Mouse (Mus musculus): ENCODE data around the gene Boc. TPM values are rescaled to one million over a fixed set of nuclear protein-coding genes. Genes with fewer than 3 reads are reported as not detected.
"Not testable (repeated sequence)": the region's sequence is repeated elsewhere in the genome, so short reads cannot be mapped to it uniquely, and the experiment has no call there.

Gene Boc
- polyA plus RNA-seq, 1 experiment from 2014 or later: 34.3 TPM

GRCm38 (mm10) chr16:44481599-44482593 is 76.8 kb downstream of the Boc start:
- H3K4me2 ChIP-seq (replicated peaks): no peak overlapping the region
- ATAC-seq (ENCODE audit: low FRiP score, low read depth): 0 out of 2 replicates have a peak, but pooled peaks have one; percentile 13
- no peak overlapping the region for H3K4me3 ChIP-seq
- H3K27me3 ChIP-seq (replicated peaks): no peaks in the 10 kb centered on the region
- no peak overlapping the region for H3K27ac ChIP-seq
- H3K4me1 ChIP-seq: peaks cover 4% of the 10 kb centered on the region
- peaks cover 12% of the 10 kb centered on the region; the same call in 1 of the 2 replicates for H3K36me3 ChIP-seq
- no peak overlapping the region for H3K9ac ChIP-seq
- 49% methylated on average over 28 of the region's 28 CpGs for WGBS
- no peaks in the 10 kb centered on the region for H3K9me3 ChIP-seq

- Histone ChIP-seq H3K4me3 (no peak overlapping the region), H3K27ac (no peak overlapping the region), H3K36me3 (peaks cover 4% of the 10 kb centered on the region; the same call in 1 of the 2 replicates), H3K27me3 (replicated peaks) (no peaks in the 10 kb centered on the region), H3K9me3 (no peaks in the 10 kb centered on the region), H3K4me1 (peaks cover 4% of the 10 kb centered on the region), H3K9ac (no peak overlapping the region), H3K4me2 (replicated peaks) (no peak overlapping the region)
- ATAC-seq (ENCODE audit: low FRiP score, low read depth): no peak
- WGBS: 78% methylated on average over 7 of the region's 7 CpGs
Measured at GRCm38 (mm10) chr16:44480616-44481015, 78.1 kb downstream of the Boc start.

GRCm38 (mm10) chr16:44479852-44480251 is 78.8 kb downstream of the Boc start:
- H3K4me3 ChIP-seq: no peak overlapping the region
- H3K4me1 ChIP-seq: peaks cover 4% of the 10 kb centered on the region
- H3K27me3 ChIP-seq (replicated peaks): no peaks in the 10 kb centered on the region
- peaks cover 4% of the 10 kb centered on the region; the same call in 1 of the 2 replicates for H3K36me3 ChIP-seq
- 94% methylated on average over 14 of the region's 14 CpGs for WGBS
- H3K27ac ChIP-seq: no peak overlapping the region
- no peak overlapping the region for H3K4me2 ChIP-seq (replicated peaks)
- no peaks in the 10 kb centered on the region for H3K9me3 ChIP-seq
- H3K9ac ChIP-seq: no peak overlapping the region
- ATAC-seq (ENCODE audit: low FRiP score, low read depth): no peak

GRCm38 (mm10) chr16:44478767-44479166 is 79.9 kb downstream of the Boc start:
- no peak for ATAC-seq (ENCODE audit: low FRiP score, low read depth)
- Histone ChIP-seq H3K27me3 (replicated peaks) (no peaks in the 10 kb centered on the region), H3K36me3 (peaks cover 4% of the 10 kb centered on the region; the same call in 1 of the 2 replicates), H3K4me1 (peaks cover 4% of the 10 kb centered on the region), H3K9me3 (no peaks in the 10 kb centered on the region), H3K9ac (no peak overlapping the region), H3K4me3 (no peak overlapping the region), H3K4me2 (replicated peaks) (no peak overlapping the region), H3K27ac (no peak overlapping the region)
- 46% methylated on average over 18 of the region's 18 CpGs for WGBS

GRCm38 (mm10) chr16:44475682-44476375 is 82.9 kb downstream of the Boc start:
- 88% methylated on average over 11 of the region's 11 CpGs for WGBS

GRCm38 (mm10) chr16:44475281-44475680 is 83.4 kb downstream of the Boc start:
- ATAC-seq (ENCODE audit: low FRiP score, low read depth): no peak
- Histone ChIP-seq H3K27me3 (replicated peaks) (no peaks in the 10 kb centered on the region), H3K36me3 (no peaks in the 10 kb centered on the region; the same call in 1 of the 2 replicates), H3K9ac (no peak overlapping the region), H3K4me3 (no peak overlapping the region), H3K9me3 (no peaks in the 10 kb centered on the region), H3K4me1 (no peaks in the 10 kb centered on the region), H3K27ac (no peak overlapping the region), H3K4me2 (replicated peaks) (no peak overlapping the region)
- 94% methylated on average over 14 of the region's 14 CpGs for WGBS

More at GRCm38 (mm10) chr16:44475682-44476375, 82.9 kb downstream of the Boc start:
- Histone ChIP-seq H3K4me2 (replicated peaks) (no peak overlapping the region), H3K27ac (no peak overlapping the region), H3K9me3 (no peaks in the 10 kb centered on the region), H3K36me3 (no peaks in the 10 kb centered on the region; the same call in 1 of the 2 replicates), H3K4me1 (no peaks in the 10 kb centered on the region), H3K4me3 (no peak overlapping the region), H3K27me3 (replicated peaks) (no peaks in the 10 kb centered on the region), H3K9ac (no peak overlapping the region)
- ATAC-seq (ENCODE audit: low FRiP score, low read depth): no peak

- H3K4me2 ChIP-seq (replicated peaks): no peak overlapping the region
- no peak overlapping the region for H3K4me3 ChIP-seq
- no peaks in the 10 kb centered on the region for H3K36me3 ChIP-seq
- ATAC-seq (ENCODE audit: low FRiP score, low read depth): no peak
- H3K9ac ChIP-seq: no peak overlapping the region
- no peaks in the 10 kb centered on the region for H3K4me1 ChIP-seq
- no peak overlapping the region for H3K27ac ChIP-seq
- no peaks in the 10 kb centered on the region for H3K9me3 ChIP-seq
- H3K27me3 ChIP-seq (replicated peaks): no peaks in the 10 kb centered on the region
- WGBS: 85% methylated on average over 5 of the region's 5 CpGs
Measured at GRCm38 (mm10) chr16:44460922-44461321, 97.8 kb downstream of the Boc start.

- 95% methylated on average over 2 of the region's 2 CpGs for WGBS
- no peaks in the 10 kb centered on the region for H3K36me3 ChIP-seq
Measured at GRCm38 (mm10) chr16:44458826-44459225, 99.9 kb downstream of the Boc start.

GRCm38 (mm10) chr16:44457858-44458257 is 100.8 kb downstream of the Boc start:
- no peak overlapping the region for H3K4me3 ChIP-seq
- no peak overlapping the region for H3K27ac ChIP-seq
- no peaks in the 10 kb centered on the region for H3K9me3 ChIP-seq
- WGBS: 93% methylated on average over 2 of the region's 2 CpGs
- H3K4me2 ChIP-seq (replicated peaks): no peak overlapping the region
- no peak for ATAC-seq (ENCODE audit: low FRiP score, low read depth)
- H3K4me1 ChIP-seq: no peaks in the 10 kb centered on the region
- no peaks in the 10 kb centered on the region for H3K27me3 ChIP-seq (replicated peaks)
- no peaks in the 10 kb centered on the region for H3K36me3 ChIP-seq
- H3K9ac ChIP-seq: no peak overlapping the region

More at GRCm38 (mm10) chr16:44458826-44459225, 99.9 kb downstream of the Boc start:
- Histone ChIP-seq H3K27me3 (replicated peaks) (no peaks in the 10 kb centered on the region), H3K4me1 (no peaks in the 10 kb centered on the region), H3K9me3 (no peaks in the 10 kb centered on the region), H3K27ac (no peak overlapping the region), H3K4me2 (replicated peaks) (no peak overlapping the region), H3K9ac (no peak overlapping the region), H3K4me3 (no peak overlapping the region)
- no peak for ATAC-seq (ENCODE audit: low FRiP score, low read depth)

GRCm38 (mm10) chr16:44441913-44442312 is 116.8 kb downstream of the Boc start:
- not testable (repeated sequence) for H3K9me3 ChIP-seq; H3K9ac ChIP-seq; H3K4me3 ChIP-seq; H3K36me3 ChIP-seq; H3K27me3 ChIP-seq (replicated peaks); H3K27ac ChIP-seq; ATAC-seq (ENCODE audit: low FRiP score, low read depth); H3K4me1 ChIP-seq; H3K4me2 ChIP-seq (replicated peaks)
- WGBS: 95% methylated on average over 15 of the region's 15 CpGs

- WGBS: 76% methylated on average over 4 of the region's 4 CpGs
- no peaks in the 10 kb centered on the region for H3K9me3 ChIP-seq
- no peak overlapping the region for H3K27ac ChIP-seq
- H3K4me2 ChIP-seq (replicated peaks): no peak overlapping the region
- H3K4me3 ChIP-seq: no peak overlapping the region
- no peak for ATAC-seq (ENCODE audit: low FRiP score, low read depth)
- H3K36me3 ChIP-seq: no peaks in the 10 kb centered on the region
- no peaks in the 10 kb centered on the region for H3K4me1 ChIP-seq
- no peaks in the 10 kb centered on the region for H3K27me3 ChIP-seq (replicated peaks)
- no peak overlapping the region for H3K9ac ChIP-seq
Measured at GRCm38 (mm10) chr16:44435481-44435880, 123.2 kb downstream of the Boc start.

All from neural tube, embryonic 12.5 days (tissue).